Mouse (Mus musculus) G1E (cell line): ENCODE data around the gene C2cd3.

Experiments used
- CTCF ChIP-seq: IDR thresholded peaks from 2 replicates; pipeline ENCODE4 v1.5.1; 2012; ENCODE audit warnings: low read depth, low read length, inconsistent platforms, mixed read lengths
- GATA1 ChIP-seq: IDR thresholded peaks from 2 replicates; pipeline ENCODE4 v1.6.1; 2012; ENCODE audit warnings: borderline replicate concordance, low read length, inconsistent platforms, mixed read lengths
- GATA2 ChIP-seq: IDR thresholded peaks from 2 replicates; pipeline ENCODE4 v1.6.1; 2012; ENCODE audit warnings: low read depth, low read length, inconsistent platforms, borderline replicate concordance
- POLR2AphosphoS5 ChIP-seq: IDR thresholded peaks from 2 replicates; pipeline ENCODE4 v1.6.1; 2012; ENCODE audit warnings: low read depth, low read length, inconsistent platforms; ENCODE audit not compliant: insufficient replicate concordance
- TAL1 ChIP-seq: conservative IDR thresholded peaks from 2 replicates; pipeline ENCODE4 v1.6.1; 2012; ENCODE audit warnings: low read depth, low read length, inconsistent platforms, mixed read lengths

GRCm38 (mm10) chr7:100399231-100399913 lies 27.3 kb downstream of the C2cd3 start:
- TF ChIP-seq CTCF (no peak), GATA2 (no peak), GATA1 (no peak), TAL1 (no peak), POLR2AphosphoS5 (no peak)
